Mouse (Mus musculus) neural tube, embryonic 15.5 days (tissue): ENCODE measurements around the gene Ubap1. TPM values are rescaled to one million over a fixed set of nuclear protein-coding genes. Genes with fewer than 3 reads are reported as not detected.

Source experiments
- polyA plus RNA-seq: library from polyadenylated mRNA; unstranded; fragments of >200 nt; fragmentation: Nextera tagmentation; extraction: Ambion mirVana; gene quantifications from 2 replicates; pipeline ENCODE4 v1.2.1, GENCODE M21; 2015

Ubap1 gene
- polyA plus RNA-seq, 1 experiment from 2014 or later: 68.1 TPM

Other genes starting within 250 kb of the Ubap1 start
- 35.7 and 39.3 TPM in 2 replicates for gene Nol6, start 224.5 kb upstream of the Ubap1 start, polyA plus RNA-seq
- 46.4 and 52.2 TPM in 2 replicates for gene Ube2r2, start 213.3 kb upstream of the Ubap1 start, polyA plus RNA-seq
- 46.3 and 54.7 TPM in 2 replicates for gene Ubap2, start 73.9 kb upstream of the Ubap1 start, polyA plus RNA-seq
- 70.7 and 70.8 TPM in 2 replicates for gene Dcaf12, start 34.1 kb upstream of the Ubap1 start, polyA plus RNA-seq
- gene Kif24, start 115.9 kb downstream of the Ubap1 start, polyA plus RNA-seq: 2.4 and 3.0 TPM in 2 replicates
- 62.8 and 71.6 TPM in 2 replicates for gene Nudt2, start 116.2 kb downstream of the Ubap1 start, polyA plus RNA-seq
- 7.8 and 8.3 TPM in 2 replicates for gene AI464131, start 154.1 kb downstream of the Ubap1 start, polyA plus RNA-seq
- gene 1110017D15Rik, start 168.3 kb downstream of the Ubap1 start, polyA plus RNA-seq: 8.6 and 10.1 TPM in 2 replicates
- gene Fam219a, start 220.5 kb downstream of the Ubap1 start, polyA plus RNA-seq: 15.2 and 17.9 TPM in 2 replicates
- gene Dnaic1, start 220.8 kb downstream of the Ubap1 start, polyA plus RNA-seq: 2.1 and 2.5 TPM in 2 replicates